Mouse (Mus musculus) left cerebral cortex, adult 2 months (tissue): ENCODE measurements around the gene Pirt. TPM values are rescaled to one million over a fixed set of nuclear protein-coding genes. Genes with fewer than 3 reads are reported as not detected.
A peak's percentile ranks its signal among the peaks of the same experiment; 100 is the strongest.

Experiments
- DNase-seq, 2 experiments: peaks; one replicate each; pipeline ENCODE4 v3.0.0; 2021 to 2022; ENCODE audit warnings: low spot score in 2 of 2, mixed read lengths in 1 of 2; ENCODE audit errors: extremely low spot score in 1 of 2
- H3K27ac ChIP-seq: fragments of 200-600 bp; 2 replicates; pipeline ENCODE4 v1.8.1; 2022
- H3K4me3 ChIP-seq: fragments of 200-600 bp; 2 replicates; pipeline ENCODE4 v1.8.1; 2022
- CTCF ChIP-seq: fragments of 200-600 bp; IDR thresholded peaks from 2 replicates; pipeline ENCODE4 v1.8.1; 2022; ENCODE audit warnings: antibody characterized with exemption, mild to moderate bottlenecking, moderate library complexity
- intact Hi-C: fragments of 180-260 bp; cut with DNase I; formaldehyde crosslinking; loops from one replicate; pipeline ENCODE4 v1.15.1; 2025
- long read RNA-seq, 2 experiments: library from polyadenylated mRNA; stranded (forward); transcript quantifications; one replicate each; pipeline ENCODE4 v2.0.0; 2021; ENCODE audit warnings: borderline mapping rate in 2 of 2
- total RNA-seq, 2 experiments: library from RNA; stranded (reverse); gene quantifications; 2 replicates each; pipeline ENCODE4 v1.2.3; 2021

Gene Pirt
- under 1 TPM; 0.16 to 0.23 TPM for total RNA-seq
- long read RNA-seq, experiment 1, full-length matches to known transcripts: 3 of 3 reads
- long read RNA-seq, experiment 1, partial matches to known transcripts: 0 of 3 reads
- long read RNA-seq, experiment 1, other reads (novel, unspliced or antisense): 0 of 3 reads
- long read RNA-seq, experiment 2: 0 reads

GRCm38 (mm10) chr11:66911811-66912210, at the start of gene Pirt:
Pirt (plus strand) TSS chr11:66911981.
- TF ChIP-seq CTCF: no peak
- Histone ChIP-seq H3K27ac (no peak within 1 kb of the TSS), H3K4me3 (no peak within 1 kb of the TSS)
- DNase-seq: no peak
- intact Hi-C loops: no loop called here

- no peak for DNase-seq
- TF ChIP-seq CTCF: peak; percentile 54
- intact Hi-C loops: loop anchor here (1.0 to 2.0 kb wide), 4 partner anchors 258 to 1051 kb away; no protein-coding TSS in a partner anchor
- H3K4me3 ChIP-seq: no peak overlapping the region
- no peak overlapping the region for H3K27ac ChIP-seq
Measured at GRCm38 (mm10) chr11:66871701-66872100, 40.1 kb upstream of the Pirt start.

- DNase-seq: no peak
- intact Hi-C loops: loop anchor here (2.0 kb wide), 2 partner anchors 750 to 966 kb away; no protein-coding TSS in a partner anchor
Measured at GRCm38 (mm10) chr11:66872773-66873470, 38.9 kb upstream of the Pirt start.

GRCm38 (mm10) chr11:66881291-66881690, 30.5 kb upstream of the Pirt start:
- no peak overlapping the region for H3K27ac ChIP-seq
- DNase-seq: no peak
- no peak overlapping the region for H3K4me3 ChIP-seq
- intact Hi-C loops: no loop called here
- TF ChIP-seq CTCF: no peak

More at GRCm38 (mm10) chr11:66872773-66873470, 38.9 kb upstream of the Pirt start:
- Histone ChIP-seq H3K4me3 (no peak overlapping the region), H3K27ac (no peak overlapping the region)
- TF ChIP-seq CTCF: no peak

GRCm38 (mm10) chr11:66882224-66883040, 29.3 kb upstream of the Pirt start:
- Histone ChIP-seq H3K27ac (no peak overlapping the region), H3K4me3 (no peak overlapping the region)
- TF ChIP-seq CTCF: no peak
- intact Hi-C loops: no loop called here
- DNase-seq: no peak

GRCm38 (mm10) chr11:66892536-66892935, 19.2 kb upstream of the Pirt start:
- no peak overlapping the region for H3K27ac ChIP-seq
- no peak overlapping the region for H3K4me3 ChIP-seq
- intact Hi-C loops: no loop called here
- TF ChIP-seq CTCF: no peak
- no peak for DNase-seq

GRCm38 (mm10) chr11:66898747-66899146, 13.0 kb upstream of the Pirt start:
- no peak overlapping the region for H3K4me3 ChIP-seq

GRCm38 (mm10) chr11:66899426-66899825, 12.4 kb upstream of the Pirt start:
- peak; percentile 85 for TF ChIP-seq CTCF
- Histone ChIP-seq H3K27ac (no peak overlapping the region), H3K4me3 (no peak overlapping the region)
- intact Hi-C loops: loop anchor here (2.0 kb wide), 1 partner anchor 1079 kb away; no protein-coding TSS in a partner anchor
- DNase-seq: peak; percentile 60 to 75

More at GRCm38 (mm10) chr11:66898747-66899146, 13.0 kb upstream of the Pirt start:
- TF ChIP-seq CTCF: no peak
- no peak overlapping the region for H3K27ac ChIP-seq
- no peak for DNase-seq
- intact Hi-C loops: loop anchor here (2.0 kb wide), 1 partner anchor 1078 kb away; no protein-coding TSS in a partner anchor

GRCm38 (mm10) chr11:66902801-66903200, 9.0 kb upstream of the Pirt start:
- no peak for DNase-seq
- intact Hi-C loops: no loop called here
- TF ChIP-seq CTCF: no peak
- no peak overlapping the region for H3K27ac ChIP-seq
- H3K4me3 ChIP-seq: no peak overlapping the region

GRCm38 (mm10) chr11:66905617-66906384, 6.0 kb upstream of the Pirt start:
- no peak overlapping the region for H3K27ac ChIP-seq
- TF ChIP-seq CTCF: peak; percentile 95
- DNase-seq: peak; percentile 67 to 68
- H3K4me3 ChIP-seq: no peak overlapping the region
- intact Hi-C loops: loop anchor here (1.0 to 5.0 kb wide), 3 partner anchors 80 to 182 kb away; no protein-coding TSS in a partner anchor
